Mouse (Mus musculus): ENCODE results near the gene Usp53. TPM values are rescaled to one million over a fixed set of nuclear protein-coding genes. Genes with fewer than 3 reads are reported as not detected.

Usp53 gene
- total RNA-seq (2022): 10 to 100 TPM in 2 of 4 experiments, 1 to 10 TPM in 2; 8.0 to 14.5 (median 10.0) TPM

- peak; percentile 83 to 91 for DNase-seq (ENCODE audit: low spot score in 2 of 2)
These were observed at the start of gene Usp53 for GRCm38 (mm10) chr3:122984249-122985182. Usp53 (minus strand) TSS chr3:122984510.

- DNase-seq (ENCODE audit: low spot score in 2 of 2): no peak
These were observed 49.5 kb upstream of the Usp53 start for GRCm38 (mm10) chr3:123033804-123034203.

- DNase-seq (ENCODE audit: low spot score in 2 of 2): no peak
These were observed 41.3 kb upstream of the Usp53 start for GRCm38 (mm10) chr3:123025634-123026033.

GRCm38 (mm10) chr3:123024496-123025234 is 40.4 kb upstream of the Usp53 start:
- no peak for DNase-seq (ENCODE audit: low spot score in 2 of 2)

- no peak for DNase-seq (ENCODE audit: low spot score in 2 of 2)
These were observed 34.5 kb upstream of the Usp53 start for GRCm38 (mm10) chr3:123018792-123019191.

- DNase-seq (ENCODE audit: low spot score in 2 of 2): no peak
These were observed 29.2 kb upstream of the Usp53 start for GRCm38 (mm10) chr3:123013476-123013875.

- no peak for DNase-seq (ENCODE audit: low spot score in 2 of 2)
These were observed 25.1 kb upstream of the Usp53 start for GRCm38 (mm10) chr3:123009417-123009816.

GRCm38 (mm10) chr3:123007386-123007785 is 23.1 kb upstream of the Usp53 start:
- DNase-seq (ENCODE audit: low spot score in 2 of 2): no peak

GRCm38 (mm10) chr3:123001053-123001452 is 16.7 kb upstream of the Usp53 start:
- DNase-seq (ENCODE audit: low spot score in 2 of 2): no peak

- no peak for DNase-seq (ENCODE audit: low spot score in 2 of 2)
These were observed 14.2 kb upstream of the Usp53 start for GRCm38 (mm10) chr3:122998511-122998910.

- no peak for DNase-seq (ENCODE audit: low spot score in 2 of 2)
These were observed 12.7 kb upstream of the Usp53 start for GRCm38 (mm10) chr3:122996968-122997367.

GRCm38 (mm10) chr3:122986906-122987305 is 2.6 kb upstream of the Usp53 start:
- no peak for DNase-seq (ENCODE audit: low spot score in 2 of 2)

GRCm38 (mm10) chr3:122986386-122986785 is 2.1 kb upstream of the Usp53 start:
- no peak for DNase-seq (ENCODE audit: low spot score in 2 of 2)

GRCm38 (mm10) chr3:122985183-122985944 is 1.1 kb upstream of the Usp53 start:
- DNase-seq (ENCODE audit: low spot score in 2 of 2): no peak

GRCm38 (mm10) chr3:122983849-122984248 is 461 bp downstream of the Usp53 start:
- no peak for DNase-seq (ENCODE audit: low spot score in 2 of 2)

- DNase-seq (ENCODE audit: low spot score in 2 of 2): no peak
These were observed 8.3 kb downstream of the Usp53 start for GRCm38 (mm10) chr3:122975964-122976363.

- DNase-seq (ENCODE audit: low spot score in 2 of 2): no peak
These were observed 8.9 kb downstream of the Usp53 start for GRCm38 (mm10) chr3:122975363-122975762.

- DNase-seq (ENCODE audit: low spot score in 2 of 2): no peak
These were observed 9.5 kb downstream of the Usp53 start for GRCm38 (mm10) chr3:122974833-122975232.

- no peak for DNase-seq (ENCODE audit: low spot score in 2 of 2)
These were observed 12.0 kb downstream of the Usp53 start for GRCm38 (mm10) chr3:122972126-122972822.

GRCm38 (mm10) chr3:122968391-122968790 is 15.9 kb downstream of the Usp53 start:
- no peak for DNase-seq (ENCODE audit: low spot score in 2 of 2)

- no peak for DNase-seq (ENCODE audit: low spot score in 2 of 2)
These were observed 20.0 kb downstream of the Usp53 start for GRCm38 (mm10) chr3:122964301-122964700.
